Mouse (Mus musculus) right cerebral cortex, postnatal 14 days (tissue): ENCODE measurements around the gene Crygc.
A peak's percentile ranks its signal among the peaks of the same experiment; 100 is the strongest.

Experiments
- DNase-seq: peaks from one replicate; pipeline ENCODE4 v3.0.0; 2022

The Crygc gene

DNA sequence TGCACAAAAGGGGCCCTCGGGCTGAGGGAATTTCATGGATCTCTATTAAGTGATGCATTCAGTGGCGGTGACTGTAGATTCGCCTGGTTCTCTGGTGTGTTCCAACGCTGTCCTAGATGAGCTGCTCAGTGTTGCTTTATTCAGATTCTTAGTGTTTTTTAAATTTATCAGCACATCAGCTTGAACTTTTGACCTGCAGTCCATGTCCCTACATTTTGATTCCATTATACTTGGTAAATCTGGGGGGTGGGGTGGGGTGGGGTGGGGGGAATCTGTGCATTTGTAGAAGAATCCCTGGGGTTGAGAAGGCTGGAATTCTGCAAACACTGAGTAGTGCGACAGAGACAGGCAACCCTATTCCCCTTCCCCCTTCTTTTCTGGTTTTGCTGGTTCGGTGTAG, at the start of gene Crygc:
TSS of gene Crygc (minus strand) at position 101 of the 400 bp plus-strand sequence.
- no peak for DNase-seq

GRCm38 (mm10) chr1:65122574-65123372, 49.3 kb upstream of the Crygc start, which contains the start of gene D630023F18Rik:
TSS of gene D630023F18Rik (minus strand) at chr1:65123214.
- peak; percentile 11 for DNase-seq

- DNase-seq = no peak
These were observed 45.9 kb upstream of the Crygc start, which contains the start of gene Gm28845 for GRCm38 (mm10) chr1:65119438-65119837. TSS of gene Gm28845 (minus strand) at chr1:65119558.

GRCm38 (mm10) chr1:65118150-65118913, 44.8 kb upstream of the Crygc start:
- DNase-seq = no peak

DNA sequence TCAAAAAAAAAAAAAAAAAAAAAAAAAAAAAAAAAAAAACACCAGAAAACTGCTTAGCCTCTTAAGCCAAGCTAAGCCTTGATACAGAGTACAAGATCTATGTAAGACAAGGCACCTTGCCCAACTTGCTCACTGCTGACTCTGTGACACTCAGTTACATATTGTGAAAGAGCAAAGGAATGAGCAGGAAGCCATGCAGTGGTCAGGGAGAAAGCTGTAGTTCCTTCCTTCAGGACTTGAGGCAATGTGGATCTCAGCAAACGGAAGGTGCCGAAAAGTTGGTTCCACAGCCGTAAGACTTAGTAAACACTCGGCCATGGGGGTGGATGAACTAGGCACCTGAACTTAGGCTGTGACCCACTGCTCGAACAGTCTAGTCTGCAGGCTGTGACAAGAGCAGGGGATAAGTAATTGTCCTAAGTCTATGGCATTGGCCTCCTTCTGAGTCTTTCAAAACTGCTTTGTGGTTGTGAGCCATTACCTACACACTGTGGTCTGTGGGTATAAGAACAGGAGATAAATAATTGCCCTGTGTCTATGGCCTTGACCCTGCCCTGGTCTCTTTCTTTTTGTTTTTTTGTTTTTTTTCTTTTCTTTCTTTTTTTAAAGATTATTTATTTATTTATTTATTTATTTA, 40.2 kb upstream of the Crygc start:
- no peak for DNase-seq

DNA sequence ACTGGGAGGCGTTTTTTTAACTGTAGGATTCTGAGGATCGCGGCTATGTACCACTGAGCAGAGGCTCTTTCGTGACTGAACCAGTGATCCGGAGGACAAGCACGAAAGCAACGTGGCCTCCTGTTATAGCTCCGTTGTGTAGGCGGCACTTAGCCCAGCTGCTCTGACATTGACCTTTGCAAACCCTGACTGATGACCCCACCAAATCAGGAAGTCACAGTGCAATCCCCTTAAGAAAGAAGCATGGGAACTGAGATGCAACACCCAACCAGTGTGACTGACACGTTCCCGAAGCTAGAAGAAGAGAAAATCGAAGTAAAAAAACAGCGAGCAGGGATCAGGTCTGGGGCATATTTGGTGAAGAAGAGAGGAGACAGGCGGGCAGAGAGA, 39.3 kb upstream of the Crygc start:
- DNase-seq = no peak

- peak; percentile 75 for DNase-seq
These were observed 38.7 kb upstream of the Crygc start for GRCm38 (mm10) chr1:65112031-65112806.

GRCm38 (mm10) chr1:65109756-65110435, 36.4 kb upstream of the Crygc start:
- no peak for DNase-seq

GRCm38 (mm10) chr1:65109196-65109595, 35.7 kb upstream of the Crygc start:
- no peak for DNase-seq

DNA sequence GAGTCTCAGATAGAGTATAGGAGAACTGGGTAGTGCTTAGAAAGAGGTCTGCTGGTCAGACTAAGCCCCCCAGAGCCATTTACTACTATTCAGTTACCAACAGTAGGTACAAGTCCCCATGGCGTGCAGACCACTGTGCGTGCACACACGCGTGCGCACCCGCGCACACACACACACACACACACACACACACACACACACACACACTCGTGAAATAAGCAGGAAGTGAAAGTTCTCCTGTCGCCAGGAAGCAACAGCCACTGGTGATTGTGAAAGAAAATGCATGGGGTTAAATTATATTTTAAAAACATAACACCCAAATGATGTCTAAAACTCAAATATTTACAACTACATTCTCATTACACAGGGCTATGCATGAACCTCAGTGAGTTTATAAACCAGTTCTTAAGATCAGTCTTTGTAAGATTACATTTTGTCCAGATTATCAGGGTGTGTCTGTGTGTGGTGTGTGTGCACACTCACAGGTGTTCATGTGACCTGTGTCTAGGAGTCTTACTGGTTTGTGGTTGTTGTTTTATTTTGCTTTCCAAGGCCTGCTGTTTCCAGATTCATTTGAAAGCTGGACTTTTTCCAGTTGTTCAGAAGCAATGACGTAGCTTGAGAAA, 34.3 kb upstream of the Crygc start:
- no peak for DNase-seq

- no peak for DNase-seq
These were observed 29.8 kb upstream of the Crygc start, which contains the start of gene Cryga for GRCm38 (mm10) chr1:65103273-65103672. TSS of gene Cryga (minus strand) at chr1:65103373.

GRCm38 (mm10) chr1:65096953-65097352, 23.5 kb upstream of the Crygc start:
- no peak for DNase-seq

GRCm38 (mm10) chr1:65091566-65091965, 18.1 kb upstream of the Crygc start:
- no peak for DNase-seq

- DNase-seq = no peak
These were observed 16.9 kb upstream of the Crygc start for GRCm38 (mm10) chr1:65090370-65090769.

GRCm38 (mm10) chr1:65088567-65089356, 15.3 kb upstream of the Crygc start:
- DNase-seq = no peak

DNA sequence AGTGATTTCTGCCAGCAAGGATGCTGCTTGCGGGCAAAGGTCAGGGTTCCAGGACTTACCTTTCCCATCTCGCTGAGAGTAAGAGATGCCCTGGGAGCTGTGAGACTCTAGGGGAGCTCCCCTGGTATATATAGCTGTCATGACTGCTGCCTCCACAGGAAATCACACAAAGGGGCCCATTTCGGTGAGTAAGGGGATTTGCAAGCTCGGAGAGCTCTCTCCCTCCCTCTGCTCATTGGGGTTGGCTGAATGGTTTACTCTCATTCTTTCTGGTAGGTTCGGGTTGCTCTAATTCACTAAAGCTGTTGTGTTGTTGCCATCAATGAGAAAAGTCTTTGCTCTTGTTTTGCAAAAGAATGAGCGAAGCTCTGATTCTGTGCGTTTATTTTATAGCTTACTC, 8.7 kb upstream of the Crygc start, which contains the start of gene Crygb:
TSS of gene Crygb (minus strand) at position 101 of the 400 bp plus-strand sequence.
- no peak for DNase-seq

GRCm38 (mm10) chr1:65075607-65076006, 2.1 kb upstream of the Crygc start:
- no peak for DNase-seq

DNA sequence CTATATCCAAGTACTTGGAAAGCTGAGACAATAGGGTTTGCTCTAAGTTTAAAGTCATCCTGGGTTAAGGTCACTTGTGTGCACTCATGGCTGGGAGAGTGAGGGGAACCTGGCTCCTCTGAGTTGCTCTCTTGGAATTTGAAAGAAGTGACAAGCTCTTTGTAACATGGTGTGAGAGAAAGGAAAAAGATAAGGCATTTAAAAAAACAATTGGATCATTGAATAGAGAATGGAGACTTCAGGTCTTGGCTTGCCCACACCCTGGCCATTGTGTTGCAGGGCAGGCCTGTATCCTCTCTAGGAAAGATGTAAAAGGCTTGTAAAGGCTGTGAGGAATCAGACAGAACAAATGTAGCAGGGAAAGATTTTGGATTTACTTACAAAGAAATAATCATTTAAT, 5.6 kb downstream of the Crygc start:
- no peak for DNase-seq

- no peak for DNase-seq
These were observed 9.3 kb downstream of the Crygc start for GRCm38 (mm10) chr1:65064201-65064600.

DNA sequence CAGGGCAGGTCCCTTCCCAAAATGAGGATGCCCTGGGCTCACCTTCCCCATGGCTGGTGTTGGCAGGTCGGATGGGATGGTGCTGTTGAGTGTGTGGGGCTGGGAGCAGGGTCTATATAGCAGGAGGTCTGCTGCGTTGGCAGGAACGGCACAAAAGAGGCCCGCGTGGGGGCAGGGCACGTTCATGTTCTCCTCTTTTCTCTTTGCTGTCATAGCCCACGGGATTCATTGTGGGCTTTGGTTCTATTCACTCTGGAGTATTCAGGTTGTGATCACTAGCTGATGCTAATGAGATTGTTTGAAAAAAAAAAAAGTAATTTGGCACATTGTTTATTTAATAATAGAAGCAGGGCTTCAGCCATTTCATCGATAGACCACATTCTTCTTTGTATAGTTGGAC, 10.1 kb downstream of the Crygc start, which contains the start of gene Crygd:
TSS of gene Crygd (minus strand) at position 101 of the 400 bp plus-strand sequence.
- no peak for DNase-seq
